Mouse (Mus musculus): ENCODE results near the gene Asic1. TPM values are rescaled to one million over a fixed set of nuclear protein-coding genes. Genes with fewer than 3 reads are reported as not detected.
A peak's percentile ranks its signal among the peaks of the same experiment; 100 is the strongest.

Asic1 gene
- polyA plus RNA-seq, 1 experiment = not detected

GRCm38 (mm10) chr15:99653291-99653690, 16.9 kb upstream of the Asic1 start:
- H3K4me3 ChIP-seq (ENCODE audit: insufficient read depth, low read depth, low read length) = peak overlapping the region; percentile 15; the same call in 1 of the 2 replicates
- H3K4me1 ChIP-seq (ENCODE audit: control insufficient read depth, insufficient read depth, insufficient read length, low read length) = no peaks in the 10 kb centered on the region
- H3K27ac ChIP-seq (replicated peaks; ENCODE audit: low read depth, low read length) = no peak overlapping the region

GRCm38 (mm10) chr15:99653876-99654275, 16.3 kb upstream of the Asic1 start:
- no peaks in the 10 kb centered on the region for H3K4me1 ChIP-seq (ENCODE audit: control insufficient read depth, insufficient read depth, insufficient read length, low read length)
- H3K4me3 ChIP-seq (ENCODE audit: insufficient read depth, low read depth, low read length) = peak overlapping the region; percentile 15; the same call in 1 of the 2 replicates
- no peak overlapping the region for H3K27ac ChIP-seq (replicated peaks; ENCODE audit: low read depth, low read length)

GRCm38 (mm10) chr15:99655956-99656355, 14.2 kb upstream of the Asic1 start:
- no peaks in the 10 kb centered on the region for H3K4me1 ChIP-seq (ENCODE audit: control insufficient read depth, insufficient read depth, insufficient read length, low read length)

GRCm38 (mm10) chr15:99658437-99658836, 11.7 kb upstream of the Asic1 start:
- Histone ChIP-seq H3K4me3 (ENCODE audit: insufficient read depth, low read depth, low read length) (no peak overlapping the region), H3K4me1 (ENCODE audit: control insufficient read depth, insufficient read depth, insufficient read length, low read length) (no peaks in the 10 kb centered on the region), H3K27ac (replicated peaks; ENCODE audit: low read depth, low read length) (no peak overlapping the region)

More at GRCm38 (mm10) chr15:99655956-99656355, 14.2 kb upstream of the Asic1 start:
- Histone ChIP-seq H3K4me3 (ENCODE audit: insufficient read depth, low read depth, low read length) (no peak overlapping the region), H3K27ac (replicated peaks; ENCODE audit: low read depth, low read length) (no peak overlapping the region)

GRCm38 (mm10) chr15:99661121-99661830, 8.9 kb upstream of the Asic1 start:
- H3K27ac ChIP-seq (replicated peaks; ENCODE audit: low read depth, low read length) = no peak overlapping the region
- H3K4me1 ChIP-seq (ENCODE audit: control insufficient read depth, insufficient read depth, insufficient read length, low read length) = peaks cover 2% of the 10 kb centered on the region; the same call in 1 of the 2 replicates
- H3K4me3 ChIP-seq (ENCODE audit: insufficient read depth, low read depth, low read length) = no peak overlapping the region

GRCm38 (mm10) chr15:99662371-99662770, 7.8 kb upstream of the Asic1 start:
- Histone ChIP-seq H3K4me3 (ENCODE audit: insufficient read depth, low read depth, low read length) (no peak overlapping the region), H3K27ac (replicated peaks; ENCODE audit: low read depth, low read length) (no peak overlapping the region), H3K4me1 (ENCODE audit: control insufficient read depth, insufficient read depth, insufficient read length, low read length) (peaks cover 2% of the 10 kb centered on the region; the same call in 1 of the 2 replicates)

- Histone ChIP-seq H3K4me3 (ENCODE audit: insufficient read depth, low read depth, low read length) (peak overlapping the region; percentile 28), H3K4me1 (ENCODE audit: control insufficient read depth, insufficient read depth, insufficient read length, low read length) (peaks cover 2% of the 10 kb centered on the region; the same call in 1 of the 2 replicates), H3K27ac (replicated peaks; ENCODE audit: low read depth, low read length) (no peak overlapping the region)
Observed at GRCm38 (mm10) chr15:99663964-99664599, 6.1 kb upstream of the Asic1 start.

- H3K27ac ChIP-seq (replicated peaks; ENCODE audit: low read depth, low read length) = no peak overlapping the region
- peaks cover 2% of the 10 kb centered on the region; the same call in 1 of the 2 replicates for H3K4me1 ChIP-seq (ENCODE audit: control insufficient read depth, insufficient read depth, insufficient read length, low read length)
- peak overlapping the region; percentile 41 for H3K4me3 ChIP-seq (ENCODE audit: insufficient read depth, low read depth, low read length)
Observed at GRCm38 (mm10) chr15:99664600-99665451, 5.3 kb upstream of the Asic1 start.

- Histone ChIP-seq H3K27ac (replicated peaks; ENCODE audit: low read depth, low read length) (no peak overlapping the region), H3K4me3 (ENCODE audit: insufficient read depth, low read depth, low read length) (no peak overlapping the region), H3K4me1 (ENCODE audit: control insufficient read depth, insufficient read depth, insufficient read length, low read length) (peaks cover 2% of the 10 kb centered on the region; the same call in 1 of the 2 replicates)
Observed at GRCm38 (mm10) chr15:99667544-99667943, 2.6 kb upstream of the Asic1 start.

- Histone ChIP-seq H3K4me3 (ENCODE audit: insufficient read depth, low read depth, low read length) (no peak overlapping the region), H3K27ac (replicated peaks; ENCODE audit: low read depth, low read length) (no peak overlapping the region), H3K4me1 (ENCODE audit: control insufficient read depth, insufficient read depth, insufficient read length, low read length) (peaks cover 2% of the 10 kb centered on the region; the same call in 1 of the 2 replicates)
Observed at GRCm38 (mm10) chr15:99668881-99669280, 1.3 kb upstream of the Asic1 start.

- no peak overlapping the region for H3K4me3 ChIP-seq (ENCODE audit: insufficient read depth, low read depth, low read length)
- H3K27ac ChIP-seq (replicated peaks; ENCODE audit: low read depth, low read length) = no peak overlapping the region
- H3K4me1 ChIP-seq (ENCODE audit: control insufficient read depth, insufficient read depth, insufficient read length, low read length) = peaks cover under 1% of the 10 kb centered on the region; the same call in 1 of the 2 replicates
Observed at GRCm38 (mm10) chr15:99669392-99669791, 776 bp upstream of the Asic1 start.

GRCm38 (mm10) chr15:99670964-99671670, 949 bp downstream of the Asic1 start:
- H3K27ac ChIP-seq (replicated peaks; ENCODE audit: low read depth, low read length) = no peak overlapping the region
- peak overlapping the region; percentile 38 for H3K4me3 ChIP-seq (ENCODE audit: insufficient read depth, low read depth, low read length)
- no peaks in the 10 kb centered on the region for H3K4me1 ChIP-seq (ENCODE audit: control insufficient read depth, insufficient read depth, insufficient read length, low read length)

GRCm38 (mm10) chr15:99671783-99672182, 1.6 kb downstream of the Asic1 start:
- H3K27ac ChIP-seq (replicated peaks; ENCODE audit: low read depth, low read length) = no peak overlapping the region
- no peaks in the 10 kb centered on the region for H3K4me1 ChIP-seq (ENCODE audit: control insufficient read depth, insufficient read depth, insufficient read length, low read length)
- H3K4me3 ChIP-seq (ENCODE audit: insufficient read depth, low read depth, low read length) = no peak overlapping the region

- Histone ChIP-seq H3K27ac (replicated peaks; ENCODE audit: low read depth, low read length) (no peak overlapping the region), H3K4me3 (ENCODE audit: insufficient read depth, low read depth, low read length) (no peak overlapping the region), H3K4me1 (ENCODE audit: control insufficient read depth, insufficient read depth, insufficient read length, low read length) (no peaks in the 10 kb centered on the region)
Observed at GRCm38 (mm10) chr15:99674866-99675265, 4.7 kb downstream of the Asic1 start.

Measured in brown adipose tissue, adult 24 weeks (tissue).